Mouse (Mus musculus): ENCODE data around the gene Dnajc14.

Gene Dnajc14

DNA sequence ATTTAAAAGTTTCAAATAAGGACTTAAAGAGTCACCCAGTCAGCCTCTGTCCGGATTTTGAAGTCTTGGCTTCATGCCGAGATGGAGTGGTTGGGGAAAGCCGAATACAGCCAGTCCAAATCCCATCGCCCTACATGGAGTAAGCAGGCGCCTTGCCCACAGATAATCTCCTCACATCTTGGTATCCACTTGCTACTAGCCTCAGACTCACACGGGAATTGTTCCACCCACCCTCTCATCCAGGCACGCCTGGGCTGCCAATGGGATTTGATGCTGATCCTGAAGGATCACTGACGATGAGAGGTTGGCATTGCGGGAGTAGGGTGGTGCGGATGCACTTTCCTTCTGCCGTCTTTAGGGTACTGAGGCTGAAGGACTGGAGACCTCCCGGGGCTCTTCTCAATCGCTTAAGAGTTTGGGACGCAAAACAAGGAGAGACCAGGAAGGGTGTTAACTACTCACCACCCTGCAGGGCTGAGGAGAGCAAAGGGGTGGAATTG, at the start of gene Dnajc14:
TSS of gene Dnajc14 (plus strand) at position 292 of the 500 bp plus-strand sequence.
- DNase-seq: peak; percentile 60 to 68

DNA sequence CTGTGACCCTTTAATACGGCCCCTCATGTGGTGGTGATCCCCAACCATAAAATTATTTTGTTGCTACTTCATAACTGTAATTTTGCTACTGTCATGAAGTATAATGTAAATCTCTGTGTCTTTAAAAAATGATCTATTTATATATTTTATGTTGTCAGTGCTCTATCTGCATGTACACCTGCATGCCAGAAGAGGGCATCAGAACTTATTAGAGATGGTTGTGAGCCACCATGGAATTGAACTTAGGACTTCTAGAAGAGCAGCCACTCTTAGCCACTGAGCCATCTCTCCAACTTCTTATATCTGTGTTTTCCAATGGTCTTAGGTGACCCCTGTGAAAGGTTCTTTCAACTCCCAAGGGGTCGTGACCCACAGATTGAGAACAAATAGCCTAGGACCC, 31.0 kb upstream of the Dnajc14 start:
- no peak for DNase-seq

DNA sequence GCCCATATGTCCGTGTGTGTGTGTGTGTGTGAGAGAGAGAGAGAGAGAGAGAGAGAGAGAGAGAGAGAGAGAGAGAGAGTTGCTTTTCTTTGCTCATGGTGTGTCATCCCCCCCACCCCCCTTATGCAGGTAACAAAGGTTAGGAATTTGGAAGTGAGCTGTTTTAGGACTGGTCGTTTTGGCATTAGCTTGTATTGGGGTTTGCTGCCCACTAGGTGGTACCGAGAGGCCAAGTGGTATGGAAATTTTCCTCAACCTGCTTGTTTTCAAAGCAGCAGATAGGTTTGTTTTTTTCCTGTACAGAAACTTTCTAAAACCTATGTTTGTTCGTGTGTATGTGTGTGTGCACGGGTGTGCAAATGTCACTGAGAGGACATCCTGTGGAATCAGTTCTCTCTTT, 30.2 kb upstream of the Dnajc14 start:
- DNase-seq: no peak

DNA sequence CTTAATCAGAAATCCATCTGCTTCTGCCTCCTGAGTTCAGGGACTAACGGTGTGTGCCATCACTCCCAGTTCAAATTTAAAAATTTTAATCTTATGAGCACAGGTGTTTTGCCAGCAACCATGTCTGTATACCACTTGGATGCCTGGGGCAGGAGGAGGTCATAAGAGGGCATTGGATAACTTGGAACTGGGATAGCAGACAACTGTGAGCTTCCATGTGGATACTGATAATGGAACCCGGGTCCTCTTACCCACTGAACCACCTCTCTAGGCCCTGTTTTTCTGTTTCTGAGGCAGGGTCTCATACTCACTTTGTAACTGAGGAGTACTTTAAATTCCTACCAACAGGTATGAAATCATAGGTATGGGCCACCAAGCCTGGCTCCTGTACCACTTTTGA, 25.4 kb upstream of the Dnajc14 start:
- DNase-seq: no peak

DNA sequence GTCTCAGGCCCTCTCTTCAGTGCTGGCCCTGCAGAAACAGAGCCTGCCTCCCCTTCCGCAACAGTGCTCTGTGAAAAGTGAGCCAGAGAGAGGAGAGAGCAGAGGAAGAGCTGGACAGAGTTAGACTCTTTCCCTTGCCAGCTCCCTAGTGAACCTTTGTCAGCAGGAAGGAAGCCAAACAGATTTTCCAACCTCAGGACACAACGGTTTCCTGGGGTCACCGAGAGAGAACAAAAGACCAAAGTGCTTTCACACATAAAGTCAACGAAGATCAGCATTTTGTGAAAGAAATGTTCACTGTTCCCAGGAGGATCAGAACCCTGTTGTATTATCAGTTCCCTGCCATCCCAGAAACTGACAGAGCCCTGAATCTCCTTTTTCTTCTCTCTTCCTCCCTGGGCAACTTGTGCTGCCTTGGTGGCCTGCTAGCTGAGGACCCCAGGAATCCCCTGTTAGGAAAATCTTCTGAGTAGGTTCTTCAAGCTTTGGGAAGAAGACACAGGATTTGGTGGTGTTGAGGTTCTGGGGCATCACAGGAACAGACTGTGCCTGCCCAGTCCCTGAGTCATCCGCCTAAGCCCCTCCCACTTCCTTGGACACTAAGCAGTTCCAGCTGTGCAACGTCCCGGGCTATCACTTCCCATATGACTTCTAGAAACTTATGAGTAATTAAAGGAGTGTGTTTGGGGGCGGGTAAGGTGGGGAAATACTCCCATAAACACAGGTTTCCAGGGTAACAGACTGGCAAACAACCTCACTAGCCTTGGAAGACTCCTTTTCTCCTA, 24.7 kb upstream of the Dnajc14 start:
- peak; percentile 88 to 93 for DNase-seq

DNA sequence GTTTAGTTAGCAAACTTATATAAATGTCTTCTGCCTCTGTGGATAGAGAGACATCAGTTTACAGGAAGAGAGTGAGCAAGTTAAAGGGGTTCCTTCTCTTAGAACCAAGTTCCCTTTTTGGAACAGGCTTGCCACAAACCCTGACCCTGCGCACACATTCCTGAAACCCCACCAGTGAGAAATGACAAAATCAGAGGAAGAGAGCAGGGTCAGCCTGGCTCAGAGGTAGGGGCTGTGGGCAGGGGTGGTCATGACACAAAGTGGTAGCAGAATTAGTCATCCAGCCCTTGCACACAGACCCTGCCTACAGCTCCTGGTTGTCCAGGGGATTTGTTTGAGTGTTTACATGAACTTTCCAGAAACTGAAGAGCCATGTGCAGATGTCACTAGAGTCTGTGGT, 23.7 kb upstream of the Dnajc14 start:
- DNase-seq: peak; percentile 24 to 25

DNA sequence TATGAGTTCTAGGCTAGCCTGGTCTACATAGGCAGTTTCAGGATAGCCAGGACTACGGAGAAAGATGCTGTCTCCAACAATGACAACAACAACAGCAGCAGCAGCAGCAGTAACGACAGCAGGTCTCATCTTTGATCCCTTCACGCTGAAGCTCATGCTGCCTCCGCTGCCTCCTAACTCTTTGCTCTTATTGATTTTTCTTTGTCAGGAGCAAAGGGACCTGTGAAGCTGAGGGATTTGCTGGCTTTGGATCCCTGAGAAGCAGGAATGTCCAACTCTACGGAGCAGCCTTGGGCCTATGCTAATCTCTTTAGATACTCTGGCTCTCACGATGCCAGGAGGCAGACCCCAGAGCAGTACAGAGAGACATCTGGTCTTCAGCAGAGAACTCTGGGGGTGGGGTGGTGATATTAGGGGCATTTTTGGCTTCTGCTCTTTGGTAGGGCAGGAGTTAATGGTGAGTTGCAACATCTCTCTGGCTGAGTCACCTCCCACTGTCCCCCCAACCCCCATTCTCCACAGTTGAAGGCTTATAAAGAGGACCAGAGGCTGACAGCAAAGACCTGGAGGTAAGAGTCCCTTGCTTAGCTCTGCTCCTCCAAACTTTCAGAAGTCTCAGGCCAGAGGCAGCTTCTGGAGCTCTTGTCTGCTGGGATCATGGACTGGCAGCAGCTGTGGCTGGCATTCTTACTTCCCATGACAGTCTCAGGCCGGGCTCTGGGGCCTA, 13.3 kb upstream of the Dnajc14 start, which contains the start of gene Mmp19:
TSS of gene Mmp19 (plus strand) at position 513 of the 727 bp plus-strand sequence.
- DNase-seq: peak; percentile 30 to 31

DNA sequence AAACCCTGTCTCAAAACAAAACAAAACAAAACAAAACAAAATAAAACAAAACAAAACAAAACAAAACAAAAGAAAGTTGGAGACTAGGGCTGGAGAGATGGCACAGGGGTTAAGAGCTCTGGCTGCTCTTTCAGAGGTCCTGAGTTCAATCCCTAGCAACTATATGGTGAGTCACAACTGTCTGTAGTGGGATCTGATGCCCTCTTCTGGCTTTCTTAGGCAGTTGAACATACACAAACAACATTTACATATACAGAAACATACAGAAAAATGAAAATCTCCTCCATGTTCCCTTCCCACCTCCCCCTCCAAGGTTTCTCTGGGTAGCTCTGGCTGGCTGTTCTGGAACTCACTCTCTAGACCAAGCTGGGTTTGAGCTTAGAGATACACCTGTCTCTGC, 11.8 kb upstream of the Dnajc14 start:
- DNase-seq: no peak

DNA sequence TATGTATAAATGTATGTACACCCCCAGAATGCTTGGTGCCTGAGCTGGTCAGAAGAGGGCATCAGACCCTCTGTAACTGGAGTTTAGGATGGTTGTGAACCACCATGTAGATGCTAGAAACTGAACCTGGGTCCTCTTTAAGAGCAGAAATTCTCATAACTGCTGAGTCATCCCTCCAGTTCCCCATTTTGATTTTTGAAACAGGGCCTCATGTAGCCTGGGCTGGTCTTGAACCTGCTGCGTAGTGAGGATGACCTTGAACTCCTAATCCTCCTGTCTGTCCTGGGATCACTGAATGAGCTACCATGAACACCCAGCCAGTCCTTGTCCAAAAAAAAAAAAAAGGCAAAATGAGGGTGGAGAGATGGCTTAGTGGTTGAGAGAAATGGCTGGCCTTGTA, 10.6 kb upstream of the Dnajc14 start:
- DNase-seq: no peak

DNA sequence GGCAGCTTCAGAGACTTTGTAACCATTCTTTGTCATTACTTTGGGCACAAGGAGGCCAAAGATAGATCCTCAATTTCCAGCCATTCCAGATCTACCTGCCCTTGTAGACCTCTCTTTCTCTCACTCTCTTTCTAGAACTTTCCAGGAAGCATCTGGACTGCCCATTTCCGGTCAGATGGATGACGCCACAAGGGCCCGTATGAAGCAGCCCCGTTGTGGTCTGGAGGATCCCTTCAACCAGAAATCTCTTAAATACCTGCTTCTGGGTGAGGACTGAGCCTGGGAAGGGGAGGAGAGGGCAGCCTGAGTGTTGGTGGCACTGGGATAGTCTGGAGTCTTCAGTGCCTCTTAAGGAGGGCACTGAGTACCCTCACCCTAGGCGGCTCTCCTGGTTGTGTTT, 9.5 kb upstream of the Dnajc14 start:
- DNase-seq: no peak

DNA sequence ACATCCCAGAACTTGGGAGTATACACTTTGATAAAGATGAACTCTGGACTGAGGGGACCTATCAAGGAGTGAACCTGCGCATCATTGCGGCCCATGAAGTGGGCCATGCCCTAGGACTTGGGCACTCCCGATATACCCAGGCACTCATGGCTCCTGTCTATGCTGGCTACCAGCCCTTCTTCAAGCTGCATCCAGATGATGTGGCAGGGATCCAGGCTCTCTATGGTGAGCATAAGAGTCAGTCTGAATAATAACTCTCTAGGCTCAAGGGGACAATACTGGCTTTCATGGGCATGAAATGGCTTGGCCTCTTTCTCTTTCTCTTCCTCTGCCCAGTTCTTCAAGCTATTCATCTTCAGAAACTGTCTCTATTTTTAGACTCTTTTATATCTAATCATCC, 8.3 kb upstream of the Dnajc14 start:
- no peak for DNase-seq

DNA sequence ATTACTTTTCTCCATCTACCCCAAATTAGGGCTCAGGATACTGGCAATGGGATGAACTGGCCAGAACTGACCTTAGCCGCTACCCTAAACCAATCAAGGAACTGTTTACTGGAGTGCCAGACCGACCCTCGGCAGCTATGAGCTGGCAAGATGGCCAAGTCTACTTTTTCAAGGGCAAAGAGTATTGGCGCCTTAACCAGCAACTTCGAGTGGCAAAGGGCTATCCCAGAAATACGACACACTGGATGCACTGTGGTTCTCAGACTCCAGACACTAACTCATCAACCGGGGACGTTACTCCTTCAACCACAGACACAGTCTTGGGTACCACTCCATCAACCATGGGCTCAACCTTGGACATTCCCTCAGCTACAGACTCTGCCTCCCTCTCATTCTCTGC, 5.2 kb upstream of the Dnajc14 start:
- no peak for DNase-seq

DNA sequence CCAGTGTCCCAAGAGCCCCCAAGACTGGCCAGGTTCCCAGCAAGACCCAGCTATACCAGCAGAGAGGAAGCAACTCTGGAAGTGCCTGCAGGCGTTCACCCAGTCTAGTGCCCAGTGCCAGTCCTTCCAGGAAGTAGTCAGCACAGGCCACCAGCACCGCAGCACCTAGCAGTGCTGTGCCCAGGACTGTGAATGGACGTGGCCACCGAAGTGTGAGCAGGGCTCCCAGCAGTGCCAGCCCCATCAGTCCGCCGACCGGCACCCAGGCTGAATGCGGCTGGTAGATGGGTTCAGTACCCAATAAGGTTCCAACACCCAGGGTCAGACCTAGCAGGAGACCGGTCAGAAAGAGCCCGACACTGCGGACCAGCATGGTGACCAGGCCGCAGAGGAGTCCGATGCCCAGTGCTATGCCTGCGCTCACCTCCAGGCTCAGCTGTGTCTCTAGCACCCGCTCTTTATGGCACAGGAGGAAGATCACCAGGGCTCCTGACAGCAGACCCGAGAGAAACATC, 1.8 kb upstream of the Dnajc14 start:
- no peak for DNase-seq

DNA sequence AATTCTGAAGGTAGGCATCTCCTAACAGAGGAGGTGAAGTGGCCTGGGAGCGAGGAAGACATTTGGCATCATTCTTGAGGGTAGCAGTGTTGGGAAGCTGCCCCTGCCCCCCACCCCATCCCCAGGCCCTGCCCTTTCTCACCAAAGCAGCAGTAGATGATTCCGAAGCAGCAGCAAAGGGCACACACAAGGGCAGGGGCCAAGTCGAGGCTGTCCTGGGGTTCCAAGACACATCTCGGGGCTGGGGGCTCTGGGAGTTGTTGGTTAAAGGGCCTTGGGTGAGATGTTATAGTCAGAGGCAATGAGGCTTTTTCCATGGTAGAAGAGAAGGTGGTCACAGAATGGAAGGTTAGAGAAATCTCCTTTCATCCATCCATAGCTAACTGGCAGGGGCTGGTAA, 906 bp upstream of the Dnajc14 start:
- DNase-seq: no peak

DNA sequence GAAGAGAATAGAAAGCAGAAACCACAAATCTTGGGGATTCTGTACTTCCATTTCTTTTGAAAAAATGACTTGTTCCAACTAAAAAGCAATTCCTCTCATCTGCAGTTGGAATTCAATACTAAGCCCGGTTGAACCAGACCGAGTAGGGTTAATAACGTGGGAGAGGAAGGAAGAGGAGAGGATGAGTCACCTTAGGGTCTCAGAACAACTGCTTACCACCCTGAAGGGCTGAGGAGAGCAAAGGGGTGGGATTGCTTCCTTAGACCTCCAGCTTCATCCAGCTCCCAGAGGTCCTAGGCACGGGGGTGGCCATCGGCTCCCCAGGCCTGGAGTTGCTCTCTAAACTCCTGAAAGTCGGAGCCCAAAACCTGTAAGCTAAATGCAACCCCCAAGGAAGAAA, 501 bp upstream of the Dnajc14 start:
- no peak for DNase-seq

DNA sequence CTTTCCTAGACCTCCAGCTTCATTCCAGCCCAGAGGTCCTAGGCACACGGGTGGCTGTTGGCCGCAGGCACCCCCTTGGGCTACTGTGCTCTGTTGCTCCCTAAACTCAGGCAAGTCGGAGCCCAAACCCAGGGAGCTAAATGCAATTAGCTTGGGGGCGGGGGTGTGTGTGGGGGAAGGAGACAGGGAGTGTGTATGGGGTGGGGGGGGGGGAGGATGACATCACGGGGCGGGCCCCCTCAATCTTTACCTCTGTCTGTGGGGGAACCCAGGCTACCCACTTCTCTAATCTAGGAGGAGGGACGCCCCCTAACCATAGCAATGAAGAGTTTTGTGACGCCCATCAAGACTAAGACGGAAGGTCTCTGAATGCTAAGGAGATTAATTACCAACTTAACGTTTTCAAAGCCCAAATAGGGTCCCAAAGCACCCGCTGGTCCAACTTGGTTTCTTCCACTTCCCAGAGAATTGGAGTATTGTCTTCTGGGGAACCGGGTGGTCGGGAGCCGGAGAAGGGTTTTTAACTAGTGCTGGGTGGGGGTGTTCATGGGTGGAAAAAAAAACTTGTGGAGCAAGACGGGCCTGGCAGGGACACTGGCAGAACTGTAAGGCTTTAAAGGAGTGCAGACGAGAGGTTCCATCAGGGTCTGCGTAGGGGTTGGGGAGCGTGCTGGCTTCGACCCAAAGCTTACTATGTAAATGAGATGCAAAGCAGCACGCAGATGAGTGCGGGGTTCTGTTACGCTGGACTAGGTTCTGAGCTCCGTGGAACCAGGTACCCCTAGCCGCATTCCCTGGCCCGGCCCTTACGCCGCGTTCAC, 619 bp downstream of the Dnajc14 start, which contains the start of gene Tmem198b:
TSS of gene Tmem198b (minus strand) at position 100 of the 821 bp plus-strand sequence.
- peak; percentile 58 to 62 for DNase-seq

DNA sequence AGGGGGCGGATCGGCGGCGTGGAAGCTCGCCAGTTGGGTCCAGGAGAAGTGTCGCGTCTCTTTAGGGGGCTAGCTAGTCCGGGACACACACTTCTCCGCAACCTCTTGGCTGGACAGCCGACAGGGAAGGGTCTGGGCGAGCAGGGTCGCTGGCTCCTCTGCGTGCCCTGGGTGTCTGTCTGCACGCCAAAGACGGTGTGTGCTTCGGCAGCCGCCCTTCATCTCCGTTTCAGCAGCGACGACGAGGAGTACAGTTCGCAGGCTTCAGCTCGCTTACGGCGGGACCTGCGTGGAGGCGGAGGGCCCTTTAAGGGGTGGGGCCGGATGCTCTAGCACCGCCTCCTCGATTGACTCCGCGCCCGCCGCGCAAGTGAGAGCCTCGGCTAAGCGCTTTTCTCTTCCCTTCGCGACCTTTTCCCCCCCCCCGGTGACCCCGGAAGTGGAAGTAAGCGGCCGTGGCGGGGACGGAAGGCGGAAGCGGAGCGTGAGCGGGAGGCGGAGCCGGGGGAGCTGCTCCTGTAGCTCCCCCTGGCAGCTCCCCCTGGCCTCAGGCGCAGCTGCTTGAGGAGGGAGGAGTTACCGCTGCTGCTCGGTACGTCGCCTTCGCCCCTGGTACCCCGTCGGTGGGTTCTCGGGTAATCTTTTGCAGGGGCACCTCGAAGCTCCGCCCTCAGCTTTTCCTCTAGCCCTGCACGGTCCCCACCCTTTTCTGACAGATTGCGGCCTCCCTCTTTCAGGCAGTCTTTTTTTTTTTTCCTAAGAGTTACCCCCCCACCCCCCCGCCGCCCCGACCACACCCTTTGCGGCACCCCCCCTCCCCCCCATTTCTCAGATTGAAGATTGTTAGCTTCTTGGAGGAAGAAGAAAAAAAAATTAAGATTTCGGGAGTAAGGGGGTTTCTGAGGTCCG, 1.5 kb downstream of the Dnajc14 start:
- DNase-seq: peak; percentile 97

DNA sequence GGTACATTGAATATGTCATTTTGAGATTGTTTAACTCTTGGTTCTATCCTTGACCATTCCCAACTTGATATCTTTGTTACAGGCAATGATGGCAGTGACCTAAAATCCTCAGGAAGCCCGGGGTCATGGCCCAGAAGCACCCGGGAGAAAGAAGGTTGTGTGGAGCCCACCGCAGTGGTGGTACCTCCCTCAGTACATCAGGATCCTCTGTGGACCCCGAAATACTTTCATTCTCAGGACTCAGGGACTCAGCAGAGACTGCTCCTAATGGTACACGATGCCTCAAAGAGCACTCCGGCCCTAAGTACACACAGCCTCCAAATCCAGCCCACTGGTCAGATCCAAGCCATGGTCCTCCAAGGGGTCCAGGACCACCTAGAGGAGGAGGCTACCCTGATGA, 2.2 kb downstream of the Dnajc14 start:
- DNase-seq: no peak

DNA sequence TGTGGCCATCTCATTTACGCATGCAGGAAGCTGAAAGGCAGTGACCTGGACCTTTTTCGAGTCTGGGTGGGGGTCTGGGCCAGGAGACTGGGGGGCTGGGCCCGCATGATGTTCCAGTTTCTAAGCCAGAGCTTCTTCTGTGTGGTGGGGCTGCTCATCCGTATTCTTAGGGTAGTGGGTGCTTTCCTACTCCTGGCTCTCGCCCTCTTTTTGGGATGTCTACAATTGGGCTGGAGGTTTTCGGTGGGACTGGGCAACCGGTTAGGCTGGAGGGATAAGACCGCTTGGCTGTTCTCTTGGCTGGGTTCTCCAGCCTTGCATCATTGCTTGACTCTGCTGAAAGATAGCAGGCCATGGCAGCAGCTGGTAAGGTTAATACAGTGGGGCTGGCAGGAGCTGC, 3.2 kb downstream of the Dnajc14 start:
- no peak for DNase-seq

DNA sequence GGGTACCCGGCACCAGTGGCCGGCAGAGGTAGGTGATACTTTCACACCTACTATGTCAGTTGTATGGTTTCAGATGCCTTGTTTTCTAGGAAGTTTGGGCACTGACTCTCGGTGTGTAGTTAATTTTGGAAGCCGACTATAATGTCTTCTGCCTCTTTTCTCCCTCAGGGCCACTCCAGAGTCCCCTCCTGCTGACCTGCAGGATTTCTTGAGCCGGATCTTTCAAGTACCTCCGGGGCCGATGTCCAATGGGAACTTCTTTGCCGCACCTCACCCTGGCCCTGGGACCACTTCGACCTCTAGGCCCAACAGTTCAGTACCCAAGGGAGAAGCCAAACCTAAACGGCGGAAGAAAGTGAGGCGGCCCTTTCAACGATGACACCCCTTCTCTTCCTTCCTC, 13.2 kb downstream of the Dnajc14 start, which contains the start of gene Sarnp:
TSS of gene Sarnp (plus strand) at position 301 of the 400 bp plus-strand sequence.
- DNase-seq: no peak

DNA sequence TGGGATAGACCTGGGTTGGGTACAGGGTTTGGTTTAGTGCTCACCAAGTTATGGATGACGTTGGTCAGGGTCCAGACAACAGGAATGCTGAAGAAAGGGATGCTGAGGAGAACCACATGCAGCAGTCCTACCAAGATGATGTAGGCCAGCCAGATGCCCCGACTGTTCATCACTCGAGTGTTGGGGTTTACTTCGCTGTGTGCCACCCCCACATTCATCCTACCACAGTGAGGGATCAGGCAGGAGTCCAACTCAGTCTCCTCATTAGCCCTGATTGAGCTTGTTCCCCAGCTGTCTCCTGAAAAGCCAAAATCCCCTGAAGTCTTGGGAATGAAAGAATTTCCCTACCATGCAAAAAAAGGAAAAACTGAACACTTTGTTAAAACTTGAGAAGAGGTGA, 16.4 kb downstream of the Dnajc14 start:
- DNase-seq: no peak

Measured in lung, adult 18-20 months (tissue).